Mouse (Mus musculus) embryonic facial prominence, embryonic 13.5 days (tissue): Measurements from ENCODE around the gene Gm13539. TPM values are rescaled to one million over a fixed set of nuclear protein-coding genes. Genes with fewer than 3 reads are reported as not detected.
"Not testable (repeated sequence)": the region's sequence is repeated elsewhere in the genome, so short reads cannot be mapped to it uniquely, and the experiment has no call there.

Source experiments
- ATAC-seq: fragments of 200-750 bp; cut with Nextera tagmentation; 2 replicates; pipeline ENCODE4 v1.8.0; 2017; ENCODE audit warnings: low read depth; ENCODE audit not compliant: insufficient number of reproducible peaks, insufficient read depth, low FRiP score, low TSS enrichment
- H3K27ac ChIP-seq: fragments of 300-500 bp; sonication (generic); 2 replicates; pipeline ENCODE4 v1.5.1; 2015; ENCODE audit warnings: moderate library complexity, mild to moderate bottlenecking, inconsistent platforms
- H3K27me3 ChIP-seq: fragments of 300-500 bp; sonication (generic); 2 replicates; pipeline ENCODE4 v1.6.1; 2015; ENCODE audit warnings: mild to moderate bottlenecking, inconsistent platforms
- H3K36me3 ChIP-seq: fragments of 300-500 bp; sonication (generic); 2 replicates; pipeline ENCODE4 v1.6.1; 2015; ENCODE audit warnings: mild to moderate bottlenecking, inconsistent platforms
- H3K4me1 ChIP-seq: fragments of 300-500 bp; sonication (generic); 2 replicates; pipeline ENCODE4 v1.6.1; 2015; ENCODE audit warnings: inconsistent platforms
- H3K4me2 ChIP-seq: fragments of 300-500 bp; sonication (generic); 2 replicates; pipeline ENCODE4 v1.6.1; 2015; ENCODE audit warnings: moderate library complexity, mild to moderate bottlenecking, inconsistent platforms
- H3K4me3 ChIP-seq: fragments of 300-500 bp; sonication (generic); 2 replicates; pipeline ENCODE4 v1.5.1; 2015; ENCODE audit warnings: mild to moderate bottlenecking, inconsistent platforms
- H3K9ac ChIP-seq: fragments of 300-500 bp; sonication (generic); 2 replicates; pipeline ENCODE4 v1.6.1; 2015; ENCODE audit warnings: mild to moderate bottlenecking, inconsistent platforms
- H3K9me3 ChIP-seq: fragments of 300-500 bp; sonication (generic); 2 replicates; pipeline ENCODE4 v1.6.1; 2016; ENCODE audit warnings: inconsistent platforms
- WGBS: fragments of 180-500 bp; shearing (Covaris S2); methylation state at CpG from one replicate; pipeline ENCODE4 v1.1.7; 2015; ENCODE audit warnings: mixed read lengths; 5-methylcytosine and 5-hydroxymethylcytosine counted together
- polyA plus RNA-seq: library from polyadenylated mRNA; unstranded; fragments of >200 nt; fragmentation: Nextera tagmentation; extraction: Ambion mirVana; gene quantifications from 2 replicates; pipeline ENCODE4 v1.2.1, GENCODE M21; 2015

The Gm13539 gene
- polyA plus RNA-seq, 1 experiment from 2014 or later: not detected

DNA sequence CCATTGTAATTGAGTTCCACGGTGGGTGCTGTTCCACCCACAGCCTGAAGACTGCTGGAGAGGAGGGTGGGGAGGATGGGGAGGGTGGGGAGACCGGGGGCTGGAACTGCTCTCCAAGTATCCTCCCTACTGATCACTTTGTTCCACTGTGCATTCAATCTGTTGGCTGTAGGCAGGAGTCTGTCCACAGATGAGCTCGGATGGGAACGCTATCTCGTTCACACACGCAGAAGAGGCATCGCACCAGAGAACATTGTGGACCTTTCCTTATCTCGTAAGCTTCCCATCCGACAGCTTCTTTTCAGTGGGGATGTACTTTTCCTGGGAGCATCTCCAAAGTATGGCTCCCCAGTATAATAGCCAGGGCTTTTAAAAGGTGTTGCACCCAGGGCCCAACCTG, 3.0 kb upstream of the Gm13539 start:
- Histone ChIP-seq H3K4me3 (no peak overlapping the region), H3K9me3 (no peaks in the 10 kb centered on the region), H3K27ac (no peak overlapping the region), H3K9ac (no peak overlapping the region), H3K4me2 (no peak overlapping the region), H3K4me1 (no peaks in the 10 kb centered on the region), H3K27me3 (no peaks in the 10 kb centered on the region), H3K36me3 (no peaks in the 10 kb centered on the region)
- 87% methylated on average over 9 of the region's 9 CpGs for WGBS
- ATAC-seq: no peak

DNA sequence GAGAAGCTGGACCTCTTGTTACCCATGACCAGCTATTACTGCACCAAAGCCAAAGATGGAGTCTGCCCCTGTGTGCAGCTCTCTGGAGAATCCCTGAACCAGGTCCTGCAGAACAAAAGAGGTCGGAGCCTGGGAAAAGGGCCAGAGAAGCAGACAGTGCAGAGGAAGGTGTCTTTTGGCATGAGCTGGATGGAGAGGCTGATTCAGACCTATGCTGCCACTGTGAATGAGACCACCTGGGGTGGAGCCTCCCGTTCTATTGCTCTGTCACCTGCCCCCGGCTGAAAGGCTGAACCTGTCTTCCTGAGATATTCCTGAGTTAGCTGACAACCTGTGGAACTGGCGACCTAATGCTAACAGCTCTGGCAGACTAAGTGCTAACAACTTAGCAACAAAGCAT, 1.1 kb upstream of the Gm13539 start:
- H3K4me1 ChIP-seq: no peaks in the 10 kb centered on the region
- no peaks in the 10 kb centered on the region for H3K9me3 ChIP-seq
- no peak overlapping the region for H3K4me3 ChIP-seq
- no peaks in the 10 kb centered on the region for H3K36me3 ChIP-seq
- no peak overlapping the region for H3K9ac ChIP-seq
- H3K27ac ChIP-seq: no peak overlapping the region
- no peak overlapping the region for H3K4me2 ChIP-seq
- 74% methylated on average over 4 of the region's 4 CpGs for WGBS
- H3K27me3 ChIP-seq: no peaks in the 10 kb centered on the region; the same call in 1 of the 2 replicates
- no peak for ATAC-seq

DNA sequence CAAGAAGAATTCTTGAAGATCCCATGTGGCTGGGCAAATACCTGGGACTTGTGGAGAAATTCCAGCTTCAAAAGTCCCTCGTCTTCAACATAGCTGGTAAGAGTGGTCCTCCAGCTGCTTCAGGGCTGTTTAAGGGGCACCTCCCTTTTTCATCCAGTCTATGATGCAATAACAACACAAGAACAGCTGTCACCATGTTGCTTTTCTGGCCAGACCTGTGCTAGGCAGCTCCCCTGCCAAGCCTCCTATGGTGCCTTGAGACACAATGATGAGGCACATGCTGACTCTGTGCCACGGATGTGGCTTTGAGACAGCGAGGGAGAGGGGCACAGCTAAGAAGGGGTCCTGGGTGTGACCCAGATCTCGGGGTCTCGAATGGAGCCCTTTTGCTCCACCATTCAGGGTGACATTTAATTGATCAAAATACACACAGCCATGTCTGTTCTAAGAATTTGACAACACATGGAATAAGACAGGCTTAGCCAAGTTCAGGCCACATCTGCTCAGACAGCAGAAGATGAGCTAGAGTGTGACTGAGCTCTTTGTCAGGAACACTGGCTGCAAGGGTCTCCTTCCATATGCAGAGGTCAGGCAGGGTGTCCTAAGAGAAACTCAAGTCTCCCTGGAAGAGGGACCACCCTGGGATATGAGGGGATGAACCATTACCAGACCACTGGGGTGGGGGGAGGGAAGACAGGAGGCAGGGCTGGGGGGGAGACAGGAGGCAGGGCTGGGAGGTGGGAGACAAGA, 3.7 kb downstream of the Gm13539 start:
- H3K36me3 ChIP-seq: no peaks in the 10 kb centered on the region
- 69% methylated on average over 5 of the region's 5 CpGs for WGBS
- H3K9me3 ChIP-seq: no peaks in the 10 kb centered on the region
- no peak for ATAC-seq
- H3K9ac ChIP-seq: no peak overlapping the region
- no peak overlapping the region for H3K4me3 ChIP-seq
- H3K4me1 ChIP-seq: no peaks in the 10 kb centered on the region
- H3K4me2 ChIP-seq: no peak overlapping the region
- no peaks in the 10 kb centered on the region; the same call in 1 of the 2 replicates for H3K27me3 ChIP-seq
- no peak overlapping the region for H3K27ac ChIP-seq

DNA sequence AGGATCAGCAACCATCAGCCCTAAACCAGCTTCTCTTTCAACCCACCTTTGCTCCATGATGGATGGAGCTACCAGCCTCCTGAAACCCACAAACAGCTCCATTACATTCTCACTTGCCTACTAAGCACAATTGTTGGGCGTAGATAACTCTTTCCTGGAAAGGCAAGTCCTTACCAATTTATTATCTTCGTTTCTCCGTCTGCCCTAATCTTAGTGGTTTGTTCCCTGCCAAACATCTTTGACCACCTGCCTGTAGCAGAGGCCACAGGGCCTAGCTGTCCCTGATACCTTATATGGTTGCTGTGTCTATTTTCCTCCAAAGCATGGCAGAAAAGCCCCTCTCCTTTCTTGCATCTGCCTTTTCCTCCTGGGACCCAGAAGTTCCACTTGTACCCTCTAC, 7.0 kb downstream of the Gm13539 start:
- Histone ChIP-seq H3K27me3 (no peaks in the 10 kb centered on the region; the same call in 1 of the 2 replicates), H3K9me3 (no peaks in the 10 kb centered on the region), H3K4me1 (no peaks in the 10 kb centered on the region), H3K36me3 (no peaks in the 10 kb centered on the region), H3K9ac (no peak overlapping the region), H3K4me2 (no peak overlapping the region), H3K27ac (no peak overlapping the region), H3K4me3 (no peak overlapping the region)
- WGBS: 88% methylated on average over 3 of the region's 3 CpGs
- no peak for ATAC-seq

DNA sequence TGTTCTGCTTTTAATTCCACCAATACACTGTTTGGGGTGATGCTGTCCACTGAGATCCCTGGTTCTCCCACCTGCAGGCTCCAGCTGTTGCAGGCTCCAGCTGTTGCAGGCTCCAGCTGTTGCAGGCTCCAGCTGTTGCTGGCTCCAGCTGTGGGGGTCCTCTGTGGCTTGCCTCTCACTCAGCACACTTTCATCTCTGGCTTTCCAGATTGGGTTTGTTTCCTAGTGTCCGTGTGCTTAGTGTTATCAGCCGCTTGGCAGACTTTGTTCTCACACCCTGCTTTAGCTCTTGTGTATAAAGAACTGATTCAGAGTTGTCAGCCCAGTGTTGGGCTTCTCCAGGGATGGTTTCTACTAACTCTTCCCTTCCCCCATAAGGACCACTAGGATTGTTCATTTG, 15.6 kb downstream of the Gm13539 start:
- Histone ChIP-seq H3K9ac (no peak overlapping the region), H3K4me3 (no peak overlapping the region), H3K4me2 (no peak overlapping the region), H3K27ac (no peak overlapping the region), H3K4me1 (no peaks in the 10 kb centered on the region), H3K9me3 (no peaks in the 10 kb centered on the region), H3K27me3 (no peaks in the 10 kb centered on the region), H3K36me3 (no peaks in the 10 kb centered on the region)
- ATAC-seq: no peak
- WGBS: 48% methylated on average over 2 of the region's 2 CpGs

DNA sequence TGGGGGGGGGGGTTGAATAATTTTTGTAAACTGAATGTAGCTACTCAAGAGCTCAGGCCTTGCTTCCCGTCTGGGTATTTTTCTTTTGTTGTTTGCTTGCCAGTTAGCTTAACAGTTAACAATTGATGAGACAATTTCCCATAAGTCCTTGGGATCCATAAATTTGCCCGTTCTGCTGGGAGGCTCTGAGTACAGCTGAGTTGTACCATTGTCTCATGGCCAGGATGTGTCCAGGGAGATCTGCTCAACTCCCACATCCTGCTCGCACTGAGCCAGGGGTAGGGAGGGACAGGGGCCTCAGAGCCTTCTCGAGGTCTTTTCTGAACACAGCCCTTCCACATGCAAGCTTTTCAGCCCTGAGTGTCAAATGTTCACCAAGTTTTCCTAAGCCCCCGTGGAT, 16.0 kb downstream of the Gm13539 start:
- no peaks in the 10 kb centered on the region for H3K27me3 ChIP-seq
- no peak for ATAC-seq
- H3K4me3 ChIP-seq: no peak overlapping the region
- H3K4me1 ChIP-seq: no peaks in the 10 kb centered on the region
- H3K9me3 ChIP-seq: no peaks in the 10 kb centered on the region
- no peak overlapping the region for H3K27ac ChIP-seq
- no peak overlapping the region for H3K9ac ChIP-seq
- no peaks in the 10 kb centered on the region for H3K36me3 ChIP-seq
- 55% methylated on average over 5 of the region's 5 CpGs for WGBS
- no peak overlapping the region for H3K4me2 ChIP-seq

DNA sequence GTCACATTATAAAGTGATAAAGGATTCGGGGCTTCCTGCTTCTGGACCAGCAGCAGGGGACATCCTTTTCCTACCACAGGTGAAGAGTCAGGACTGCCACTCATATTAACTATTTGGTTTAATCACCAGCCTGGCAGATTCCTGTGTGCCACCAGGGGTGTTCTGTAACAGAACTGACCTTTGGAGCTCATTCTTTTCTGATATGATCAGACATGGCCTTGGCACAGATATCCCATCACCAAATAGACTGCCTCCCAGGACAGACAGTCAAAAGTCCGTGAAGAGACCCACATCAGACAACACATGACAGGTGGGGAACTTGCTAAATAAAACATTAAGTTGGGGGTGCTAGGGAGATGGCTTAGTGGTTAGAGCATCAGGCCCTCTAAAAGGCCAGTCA, 29.7 kb downstream of the Gm13539 start:
- no peaks in the 10 kb centered on the region for H3K4me1 ChIP-seq
- no peak overlapping the region for H3K9ac ChIP-seq
- no peaks in the 10 kb centered on the region for H3K36me3 ChIP-seq
- H3K27me3 ChIP-seq: no peaks in the 10 kb centered on the region
- H3K4me2 ChIP-seq: no peak overlapping the region
- no peaks in the 10 kb centered on the region for H3K9me3 ChIP-seq
- no peak overlapping the region for H3K27ac ChIP-seq
- H3K4me3 ChIP-seq: no peak overlapping the region
- 70% methylated on average over 2 of the region's 2 CpGs for WGBS
- ATAC-seq: no peak

DNA sequence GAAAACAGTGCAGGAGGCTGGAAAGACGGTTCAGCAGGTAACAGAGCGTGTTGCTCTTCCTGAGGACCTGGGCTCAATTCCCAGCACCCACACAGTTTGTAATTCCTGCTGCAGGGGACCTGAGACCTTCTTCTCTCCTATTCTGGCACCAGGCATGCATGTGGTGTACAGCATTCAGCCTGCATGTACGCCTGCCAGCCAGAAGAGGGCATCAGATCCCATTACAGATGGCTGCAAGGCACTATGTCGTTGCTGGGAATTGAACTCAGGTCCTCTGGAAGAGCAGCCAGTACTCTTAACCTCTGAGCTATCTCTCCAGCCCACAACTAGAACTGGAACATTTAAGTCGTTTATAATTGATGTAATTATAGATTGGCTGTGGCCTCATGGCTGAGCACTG, 31.3 kb downstream of the Gm13539 start:
- H3K4me3 ChIP-seq: no peak overlapping the region
- H3K4me2 ChIP-seq: no peak overlapping the region
- no peak overlapping the region for H3K9ac ChIP-seq
- H3K27me3 ChIP-seq: no peaks in the 10 kb centered on the region
- H3K4me1 ChIP-seq: no peaks in the 10 kb centered on the region
- ATAC-seq: no peak
- H3K27ac ChIP-seq: no peak overlapping the region
- H3K36me3 ChIP-seq: no peaks in the 10 kb centered on the region
- no peaks in the 10 kb centered on the region for H3K9me3 ChIP-seq
- WGBS: 79% methylated on average over 5 of the region's 5 CpGs

DNA sequence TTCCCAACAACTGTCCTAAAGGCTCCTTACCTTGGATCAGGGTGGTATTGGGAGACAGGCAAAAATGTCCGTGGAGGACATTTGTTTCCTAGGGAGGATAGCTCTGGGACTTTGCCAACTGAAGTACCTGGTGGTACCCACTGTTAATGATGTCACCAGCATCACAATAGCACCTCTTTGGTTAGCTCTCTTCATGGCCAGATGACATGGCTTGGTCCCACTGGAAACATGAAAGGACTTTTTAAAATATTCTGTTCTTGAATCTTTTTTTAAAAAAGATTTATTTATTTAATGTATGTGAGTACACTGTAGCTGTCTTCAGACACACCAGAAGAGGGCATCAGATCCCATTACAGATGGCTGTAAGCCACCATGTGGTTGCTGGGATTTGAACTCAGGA, 33.7 kb downstream of the Gm13539 start, which contains the start of gene Glt6d1:
Glt6d1 (minus strand) TSS at position 101 of the 400 bp plus-strand sequence.
- not testable (repeated sequence) for H3K9ac ChIP-seq, H3K27me3 ChIP-seq, H3K27ac ChIP-seq, H3K36me3 ChIP-seq, H3K4me1 ChIP-seq, H3K4me3 ChIP-seq, H3K9me3 ChIP-seq, H3K4me2 ChIP-seq, ATAC-seq
- WGBS: 63% methylated on average over 1 of the region's 1 CpGs

DNA sequence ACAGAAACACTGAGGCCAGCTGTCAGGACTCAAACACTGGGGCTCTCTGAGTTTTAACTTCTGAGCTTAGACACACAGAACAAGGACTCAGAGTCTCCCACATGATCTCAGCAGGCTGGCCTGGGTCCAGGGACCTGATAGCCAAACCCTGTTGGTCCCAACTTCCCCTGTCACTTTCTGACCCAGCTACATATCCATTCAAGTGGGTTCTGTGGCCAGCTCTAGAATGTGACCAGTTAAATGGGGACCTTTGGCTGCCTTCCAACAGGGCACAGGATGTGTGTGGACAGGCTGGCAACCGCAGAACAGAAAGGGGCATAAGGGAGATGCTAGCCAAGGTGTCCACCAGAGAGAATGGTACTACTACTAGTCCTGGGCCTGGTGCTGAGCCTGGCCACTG, 40.7 kb downstream of the Gm13539 start, which contains the start of gene Lcn9:
Lcn9 (plus strand) TSS at position 348 of the 400 bp plus-strand sequence.
- no peak within 1 kb of the TSS for H3K9ac ChIP-seq
- H3K27ac ChIP-seq: no peak within 1 kb of the TSS
- H3K4me2 ChIP-seq: no peak within 1 kb of the TSS
- H3K4me1 ChIP-seq: no peaks in the 10 kb centered on the region
- no peak; the same call in 1 of the 2 replicates for ATAC-seq
- H3K9me3 ChIP-seq: no peaks in the 10 kb centered on the region
- WGBS: 91% methylated on average over 1 of the region's 1 CpGs
- no peak within 1 kb of the TSS for H3K4me3 ChIP-seq
- no peaks in the 10 kb centered on the region for H3K27me3 ChIP-seq
- no peaks in the 10 kb centered on the region for H3K36me3 ChIP-seq

DNA sequence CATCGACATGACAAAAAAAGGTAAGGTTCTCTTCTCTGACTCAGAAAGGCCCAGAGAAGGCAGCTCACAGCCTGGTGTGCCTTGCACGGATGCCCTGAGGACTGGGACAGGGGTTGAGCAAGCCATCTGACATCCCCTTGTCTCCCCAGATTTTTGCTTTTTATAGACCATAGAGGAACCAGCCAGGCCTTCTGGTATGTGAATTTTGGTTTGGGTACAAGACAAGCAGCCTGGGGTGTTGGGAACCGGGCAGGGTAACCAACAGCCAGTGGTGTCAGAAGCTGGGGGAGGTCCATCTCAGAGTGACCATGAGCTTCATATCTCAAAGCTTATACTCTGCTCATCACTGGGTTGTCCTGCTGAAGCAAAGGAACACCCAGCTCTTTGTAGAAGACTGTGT, 42.7 kb downstream of the Gm13539 start:
- WGBS: 77% methylated on average over 3 of the region's 3 CpGs
- H3K4me1 ChIP-seq: no peaks in the 10 kb centered on the region
- H3K27ac ChIP-seq: no peak overlapping the region
- no peak overlapping the region for H3K4me2 ChIP-seq
- no peaks in the 10 kb centered on the region for H3K9me3 ChIP-seq
- H3K27me3 ChIP-seq: no peaks in the 10 kb centered on the region
- H3K4me3 ChIP-seq: no peak overlapping the region
- no peak for ATAC-seq
- no peak overlapping the region for H3K9ac ChIP-seq
- H3K36me3 ChIP-seq: no peaks in the 10 kb centered on the region

DNA sequence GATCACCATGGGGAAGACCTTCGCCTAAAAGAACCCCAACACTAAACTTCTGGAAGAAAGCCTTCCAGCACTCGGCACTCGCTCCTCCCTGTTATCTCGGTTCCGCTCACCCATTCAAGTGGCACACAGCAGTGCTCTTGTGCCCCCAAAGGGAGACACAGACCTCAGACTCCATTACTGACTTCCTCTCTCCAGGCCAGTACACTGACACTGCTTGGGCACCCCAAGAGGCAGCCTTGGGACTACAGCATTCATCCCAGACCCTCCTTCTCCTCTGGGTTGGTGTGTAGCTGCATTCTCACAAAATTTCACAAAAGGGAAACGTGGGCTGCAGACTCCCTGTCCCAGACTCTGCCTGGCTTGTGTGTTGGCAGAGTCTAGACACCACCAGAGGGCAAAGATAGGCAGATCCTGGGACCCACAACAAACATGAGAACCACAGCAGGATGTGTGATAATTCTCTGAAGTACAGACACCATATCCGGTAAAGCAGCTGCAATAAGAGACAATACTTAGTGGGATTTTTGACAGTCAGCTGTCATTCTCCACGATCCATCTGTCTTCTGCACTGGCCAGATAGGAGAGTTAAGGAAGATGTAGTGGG, 46.4 kb downstream of the Gm13539 start:
- Histone ChIP-seq H3K9ac (no peak overlapping the region), H3K9me3 (no peaks in the 10 kb centered on the region), H3K4me2 (no peak overlapping the region), H3K27me3 (no peaks in the 10 kb centered on the region), H3K27ac (no peak overlapping the region), H3K4me3 (no peak overlapping the region), H3K4me1 (no peaks in the 10 kb centered on the region), H3K36me3 (no peaks in the 10 kb centered on the region)
- no peak for ATAC-seq
- WGBS: 74% methylated on average over 8 of the region's 8 CpGs
